Mouse (Mus musculus): Measurements from ENCODE around the gene Galnt18.

DNA sequence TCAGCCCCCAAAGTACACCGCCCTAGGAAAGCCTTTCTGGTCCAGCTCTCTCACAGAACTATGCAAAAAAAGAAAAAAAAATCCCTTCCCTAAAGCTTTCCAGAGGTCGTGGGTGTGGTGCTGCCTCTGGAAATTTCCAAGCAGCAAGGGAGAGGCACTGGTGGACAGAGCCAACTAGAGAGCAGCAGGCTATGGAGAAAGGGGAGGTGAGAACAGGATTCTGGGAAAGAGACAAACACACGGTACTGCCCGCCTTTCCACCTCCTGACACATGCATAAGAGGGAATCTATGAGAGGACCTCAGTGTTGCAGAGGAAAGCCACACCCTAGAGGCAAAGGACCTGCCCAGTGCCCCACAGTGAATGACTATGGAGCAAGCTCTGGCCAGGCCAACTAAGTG is 60.9 kb downstream of the Galnt18 start:
- TF ChIP-seq CTCF (IDR thresholded peaks at IDR 0.05; ENCODE audit: extremely low read depth, insufficient read length, insufficient replicate concordance, low read depth, low read length) (no peak), POLR2A (IDR thresholded peaks at IDR 0.05; ENCODE audit: low read depth, low read length) (no peak)

Measured in small intestine, adult 2 months (tissue).